Comparison of ENCODE assay signal across 8 mouse cellular contexts in the genomic region with DNA sequence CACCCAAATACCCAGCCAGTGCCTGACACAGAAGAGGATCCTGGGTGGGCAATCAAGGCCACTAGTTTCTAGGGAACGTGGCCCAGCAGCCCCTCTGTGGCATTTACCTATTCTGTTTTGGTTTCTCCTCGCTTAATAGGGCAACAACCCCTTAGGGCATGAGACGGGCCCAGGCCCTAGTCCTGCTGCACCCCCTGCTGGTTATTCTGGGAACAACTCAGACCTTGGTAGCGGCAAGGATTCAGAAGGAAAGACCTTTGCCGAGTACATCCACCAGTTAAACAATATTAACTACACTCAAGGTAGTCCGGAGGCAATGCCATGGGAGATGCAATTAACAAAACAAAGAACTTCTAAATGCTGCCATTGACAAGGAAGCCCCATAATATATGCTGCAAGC. TPM values are rescaled to one million over a fixed set of nuclear protein-coding genes. Genes with fewer than 3 reads are reported as not detected.
A peak's percentile ranks its signal among the peaks of the same experiment; 100 is the strongest.
DNase-seq lines count a peak whose midpoint lies in the region; ATAC-seq lines count a peak whose summit lies in the region.

No protein-coding gene starts in this region.

- 8% methylated on average over 6 of the region's 6 CpGs for WGBS in liver, embryonic 12.5 days (ENCODE audit: insufficient replicate concordance)
- 10% methylated on average over 6 of the region's 6 CpGs for WGBS in neural tube, embryonic 13.5 days

- no peak overlapping the region for H3K4me3 ChIP-seq in liver, embryonic 12.5 days
- no peak overlapping the region for H3K4me3 ChIP-seq in neural tube, embryonic 13.5 days

- no peak overlapping the region for H3K4me2 ChIP-seq in liver, embryonic 12.5 days
- H3K4me2 ChIP-seq in neural tube, embryonic 13.5 days = no peak overlapping the region

- H3K9me3 ChIP-seq in liver, embryonic 12.5 days (replicated peaks) = no peaks in the 10 kb centered on the region
- no peaks in the 10 kb centered on the region for H3K9me3 ChIP-seq in neural tube, embryonic 13.5 days

- no peaks in the 10 kb centered on the region for H3K36me3 ChIP-seq in liver, embryonic 12.5 days
- H3K36me3 ChIP-seq in neural tube, embryonic 13.5 days = peaks cover 6% of the 10 kb centered on the region; the same call in 1 of the 2 replicates

- DNase-seq in 3T3-L1 (ENCODE audit: low read depth, low spot score) = peak; percentile 73
- peak; percentile 81 to 94 for DNase-seq in adrenal gland, adult (ENCODE audit: inconsistent age in 2 of 2, low spot score in 1 of 2)
- DNase-seq in embryo, embryonic 10 days (ENCODE audit: low spot score) = peak; percentile 77
- peak; percentile 47 to 55 for DNase-seq in gastrocnemius, postnatal 36 days
- DNase-seq in kidney, postnatal 14 days = peak; percentile 74
- peak; percentile 91 for DNase-seq in testis, postnatal 10 days (ENCODE audit: low spot score)

- ATAC-seq in liver, embryonic 12.5 days = peak; percentile 16; the same call in 1 of the 2 replicates
- peak; percentile 40; the same call in 1 of the 2 replicates for ATAC-seq in neural tube, embryonic 13.5 days (ENCODE audit: low read depth)

- intact Hi-C loops in gastrocnemius, postnatal 36 days (cut with DNase I) = loop anchor here (2.0 kb wide), 1 partner anchor 84 kb away; no protein-coding TSS in a partner anchor

- H3K9ac ChIP-seq in liver, embryonic 12.5 days = no peak overlapping the region
- H3K9ac ChIP-seq in neural tube, embryonic 13.5 days = no peak overlapping the region

- no peaks in the 10 kb centered on the region for H3K27me3 ChIP-seq in liver, embryonic 12.5 days (replicated peaks)
- no peaks in the 10 kb centered on the region for H3K27me3 ChIP-seq in neural tube, embryonic 13.5 days

- H3K27ac ChIP-seq in liver, embryonic 12.5 days = no peak overlapping the region
- no peak overlapping the region for H3K27ac ChIP-seq in neural tube, embryonic 13.5 days (replicated peaks)

- no peaks in the 10 kb centered on the region for H3K4me1 ChIP-seq in liver, embryonic 12.5 days
- H3K4me1 ChIP-seq in neural tube, embryonic 13.5 days (replicated peaks) = 0 out of 2 replicates have a peak, but pooled peaks cover 3% of the 10 kb centered on the region

RNA-seq across cellular contexts. Expression of a gene that starts 11.2 kb away (rescaled TPM):
- not detected for total RNA-seq in gastrocnemius, postnatal 36 days (2021)
- 0.08 TPM in 1 of 2 replicates, not detected in the other for polyA plus RNA-seq in liver, embryonic 12.5 days (2016; fragmentation: Nextera tagmentation; extraction: Ambion mirVana)
- polyA plus RNA-seq in neural tube, embryonic 13.5 days (2015; fragmentation: Nextera tagmentation; extraction: Ambion mirVana) = 0.35 TPM in 1 of 2 replicates, not detected in the other

RNA-seq across cellular contexts. Expression of a gene that starts 15.7 kb away (rescaled TPM):
- under 1 TPM; 0.27 to 0.51 TPM for total RNA-seq in gastrocnemius, postnatal 36 days (2021)
- 3.4 and 4.1 TPM in 2 replicates for polyA plus RNA-seq in liver, embryonic 12.5 days (2016; fragmentation: Nextera tagmentation; extraction: Ambion mirVana)
- polyA plus RNA-seq in neural tube, embryonic 13.5 days (2015; fragmentation: Nextera tagmentation; extraction: Ambion mirVana) = 12.3 TPM in 2 replicates

RNA-seq across cellular contexts. Expression of a gene that starts 39.3 kb away (rescaled TPM):
- 1 to 10 TPM; 4.3 to 4.4 TPM for total RNA-seq in gastrocnemius, postnatal 36 days (2021)
- polyA plus RNA-seq in liver, embryonic 12.5 days (2016; fragmentation: Nextera tagmentation; extraction: Ambion mirVana) = 2.2 and 2.4 TPM in 2 replicates
- 14.5 and 16.8 TPM in 2 replicates for polyA plus RNA-seq in neural tube, embryonic 13.5 days (2015; fragmentation: Nextera tagmentation; extraction: Ambion mirVana)

RNA-seq across cellular contexts. Expression of a gene that starts 54.2 kb away (rescaled TPM):
- under 1 TPM; 0.23 to 0.32 TPM for total RNA-seq in gastrocnemius, postnatal 36 days (2021)
- polyA plus RNA-seq in liver, embryonic 12.5 days (2016; fragmentation: Nextera tagmentation; extraction: Ambion mirVana) = 9.0 and 9.6 TPM in 2 replicates
- 46.1 and 51.9 TPM in 2 replicates for polyA plus RNA-seq in neural tube, embryonic 13.5 days (2015; fragmentation: Nextera tagmentation; extraction: Ambion mirVana)
